Mouse (Mus musculus): ENCODE results near the gene Isy1.
A peak's percentile ranks its signal among the peaks of the same experiment; 100 is the strongest.

- TF ChIP-seq POLR2A (IDR thresholded peaks at IDR 0.05; ENCODE audit: insufficient read depth, low read depth, low read length) (peak; percentile 96), CTCF (IDR thresholded peaks at IDR 0.05) (peak; percentile 10; the same call in 1 of the 2 replicates)
These were observed 12.5 kb upstream of the Isy1 start, which contains the start of gene Cnbp for GRCm38 (mm10) chr6:87850900-87851614.
